Mouse (Mus musculus): ENCODE data around the gene Samd13.

DNA sequence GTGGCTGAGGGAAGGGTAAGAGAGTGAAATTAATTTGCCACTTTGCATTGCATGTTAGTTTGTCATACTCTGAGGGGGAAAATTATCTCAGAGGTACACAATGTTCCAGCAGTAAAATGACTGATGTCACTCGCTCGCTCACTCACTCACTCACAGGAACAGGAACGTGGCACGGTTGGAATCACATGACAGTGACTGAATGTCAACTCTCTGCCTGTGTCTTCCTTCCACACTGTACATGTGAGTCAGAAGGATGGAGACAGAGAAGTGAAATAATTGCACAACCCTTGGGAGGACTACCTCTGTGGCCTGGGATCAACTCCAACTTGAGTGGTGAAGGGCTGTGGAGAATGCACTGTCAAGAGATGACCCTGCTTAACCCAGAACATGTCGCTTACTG, 28.0 kb downstream of the Samd13 start:
- TF ChIP-seq CTCF (IDR thresholded peaks at IDR 0.05; ENCODE audit: low read depth, low read length) (no peak), GATA1 (IDR thresholded peaks at IDR 0.05; ENCODE audit: borderline replicate concordance, low read length) (no peak), TAL1 (conservative IDR thresholded peaks at IDR 0.05; ENCODE audit: low read depth, low read length) (no peak)

All from G1E (cell line).